8 mouse cellular contexts compared by ENCODE assay signal in genomic region chr10:122678541-122679436, GRCm38 (mm10). TPM values are rescaled to one million over a fixed set of nuclear protein-coding genes. Genes with fewer than 3 reads are reported as not detected.
DNase-seq lines count a peak whose midpoint lies in the region; ATAC-seq and TF ChIP-seq lines count a peak whose summit lies in the region.

Gene Ppm1h (plus strand): TSS chr10:122678762.

- H3K36me3 ChIP-seq in E14TG2a.4 (ENCODE audit: insufficient read depth, low read length) = no peaks in the 10 kb centered on the region
- no peaks in the 10 kb centered on the region for H3K36me3 ChIP-seq in hindbrain, embryonic 10.5 days
- no peaks in the 10 kb centered on the region for H3K36me3 ChIP-seq in lung, embryonic 16.5 days (ENCODE audit: control insufficient read depth, insufficient read depth, low read length)

- H3K27me3 ChIP-seq in E14TG2a.4 (ENCODE audit: insufficient read depth, low read length) = peaks cover 52% of the 10 kb centered on the region
- H3K27me3 ChIP-seq in hindbrain, embryonic 10.5 days (ENCODE audit: insufficient read depth, poor library complexity, severe bottlenecking) = peaks cover 51% of the 10 kb centered on the region
- peaks cover 7% of the 10 kb centered on the region for H3K27me3 ChIP-seq in lung, embryonic 16.5 days (ENCODE audit: control insufficient read depth, insufficient read depth, low read depth, low read length)

- peak; percentile 13; the same call in 1 of the 2 replicates for TF ChIP-seq CTCF in E14TG2a.4 (conservative IDR thresholded peaks at IDR 0.05; ENCODE audit: low read length)

- H3K9me3 ChIP-seq in E14TG2a.4 (ENCODE audit: low read length) = no peaks in the 10 kb centered on the region
- H3K9me3 ChIP-seq in hindbrain, embryonic 10.5 days = no peaks in the 10 kb centered on the region
- no peaks in the 10 kb centered on the region for H3K9me3 ChIP-seq in lung, embryonic 16.5 days (ENCODE audit: control insufficient read depth, low read length)

- DNase-seq in cerebellum, adult 18-20 months = peak; percentile 82 to 86
- DNase-seq in frontal cortex, adult 2 months (ENCODE audit: extremely low spot score in 1 of 2, low spot score in 1 of 2) = peak; percentile 22 to 70
- peak; percentile 77 for DNase-seq in hindbrain, embryonic 10.5 days (ENCODE audit: low spot score)
- DNase-seq in layer of hippocampus, postnatal 10 days (ENCODE audit: low spot score in 2 of 2) = peak; percentile 60 to 71
- DNase-seq in ovary, adult 18-20 months (ENCODE audit: low spot score) = peak; percentile 47
- DNase-seq in thymus, postnatal 0 days (ENCODE audit: low spot score) = peak; percentile 82

- H3K27ac ChIP-seq in hindbrain, embryonic 10.5 days = peak within 1 kb of the TSS; percentile 91
- H3K27ac ChIP-seq in lung, embryonic 16.5 days (ENCODE audit: low read length) = peak within 1 kb of the TSS; percentile 75

- H3K9ac ChIP-seq in lung, embryonic 16.5 days (ENCODE audit: low read length) = peak within 1 kb of the TSS; percentile 82

- ATAC-seq in lung, embryonic 16.5 days (ENCODE audit: low read depth) = peak; percentile 89

- under 1% methylated on average over 94 of the region's 94 CpGs for WGBS in hindbrain, embryonic 10.5 days
- WGBS in lung, embryonic 16.5 days = under 1% methylated on average over 78 of the region's 94 CpGs

- peak within 1 kb of the TSS; percentile 98 for H3K4me2 ChIP-seq in lung, embryonic 16.5 days (ENCODE audit: low read depth, low read length)

- peaks cover 19% of the 10 kb centered on the region for H3K4me1 ChIP-seq in E14TG2a.4 (replicated peaks; ENCODE audit: low read depth, low read length)
- H3K4me1 ChIP-seq in hindbrain, embryonic 10.5 days (replicated peaks) = peaks cover 28% of the 10 kb centered on the region
- peaks cover 11% of the 10 kb centered on the region for H3K4me1 ChIP-seq in lung, embryonic 16.5 days (replicated peaks; ENCODE audit: control insufficient read depth, insufficient read depth, low read length)

- peak within 1 kb of the TSS; percentile 84 for H3K4me3 ChIP-seq in E14TG2a.4 (replicated peaks; ENCODE audit: low read length)
- H3K4me3 ChIP-seq in hindbrain, embryonic 10.5 days = peak within 1 kb of the TSS; percentile 87
- peak within 1 kb of the TSS; percentile 89 for H3K4me3 ChIP-seq in lung, embryonic 16.5 days (ENCODE audit: low read length)

RNA-seq across cellular contexts. Expression of gene Ppm1h, which starts in this region (rescaled TPM):
- 29.9 and 31.0 TPM in 2 replicates for polyA plus RNA-seq in frontal cortex, adult 2 months (2012; rRNA removed)
- 3.7 and 5.8 TPM in 2 replicates for polyA plus RNA-seq in hindbrain, embryonic 10.5 days (2016; fragmentation: Nextera tagmentation; extraction: Ambion mirVana)
- total RNA-seq in layer of hippocampus, postnatal 10 days (2021) = 10 to 100 TPM; 74.1 to 75.4 TPM
- 7.3 and 7.7 TPM in 2 replicates for polyA plus RNA-seq in lung, embryonic 16.5 days (2015; fragmentation: Nextera tagmentation; extraction: Ambion mirVana)
- 55.6 and 67.8 TPM in 2 replicates for polyA plus RNA-seq in thymus, postnatal 0 days (2015; fragmentation: Nextera tagmentation; extraction: Ambion mirVana)

Comparison
In these comparisons a context has a peak if more than half of its experiments do, and no peak if none do; other contexts are left out.
1. Peak in every context shown above with its lines: DNase-seq, ATAC-seq, H3K4me3 ChIP-seq and H3K27ac ChIP-seq.